Mouse (Mus musculus): ENCODE data around the gene Hist1h2br. TPM values are rescaled to one million over a fixed set of nuclear protein-coding genes. Genes with fewer than 3 reads are reported as not detected.
A peak's percentile ranks its signal among the peaks of the same experiment; 100 is the strongest.
"Not testable (repeated sequence)": the region's sequence is repeated elsewhere in the genome, so short reads cannot be mapped to it uniquely, and the experiment has no call there.

Gene Hist1h2br
- total and polyA plus RNA-seq, 3 experiments = 4.2 to 2,083 (median 19.7) TPM

DNA sequence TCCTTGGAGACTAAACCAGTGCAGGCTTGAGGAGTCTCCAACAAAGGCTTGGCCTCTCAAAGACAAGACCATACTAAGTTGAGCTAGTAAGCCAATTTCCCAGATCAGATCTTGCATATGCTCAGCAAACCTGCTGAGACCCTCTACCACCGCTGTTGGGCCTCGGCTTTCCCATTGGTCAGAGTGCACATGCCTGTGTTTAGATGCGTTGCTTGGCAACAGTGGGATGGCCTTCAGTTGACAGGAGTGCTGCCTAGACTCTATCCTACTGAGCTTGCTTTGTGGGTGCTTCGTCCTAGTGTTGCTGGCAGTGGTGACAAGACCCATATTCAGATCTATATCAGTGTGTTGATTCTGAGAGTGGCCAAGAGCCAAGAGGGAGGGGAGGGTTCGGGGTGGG, 28.1 kb downstream of the Hist1h2br start:
- no peak overlapping the region for H3K4me2 ChIP-seq (ENCODE audit: insufficient read depth, low read depth, poor library complexity, severe bottlenecking)
- no peaks in the 10 kb centered on the region for H3K79me2 ChIP-seq (replicated peaks; ENCODE audit: control insufficient read depth, extremely low read depth, insufficient read depth, poor library complexity, severe bottlenecking)
- H3K27ac ChIP-seq (ENCODE audit: insufficient read depth, low read depth) = no peak overlapping the region
- no peaks in the 10 kb centered on the region; a peak in 1 of 4 replicates for H3K4me1 ChIP-seq (ENCODE audit: control insufficient read depth in 1 of 2, insufficient read depth in 2 of 2)
- no peak overlapping the region for H3K4me3 ChIP-seq (replicated peaks in 1 of 3; ENCODE audit: low read depth in 2 of 3, low read length in 2 of 3, poor library complexity in 1 of 3)
- H3K36me3 ChIP-seq (replicated peaks in 1 of 2; ENCODE audit: control insufficient read depth in 1 of 2, insufficient read depth in 1 of 2, low read length in 1 of 2) = no peaks in the 10 kb centered on the region
- no peak overlapping the region for H3K9ac ChIP-seq (ENCODE audit: insufficient read depth, low read depth)
- in situ Hi-C loops (cut with MboI; ENCODE audit: low pct_ligation_motif_present, low pct_unique_long_range_greater_than_20kb, low sequenced_read_pairs) = loop anchor here (25.0 kb wide), 1 partner anchor 1576 kb away; no protein-coding TSS in a partner anchor
- TF ChIP-seq EP300 (IDR thresholded peaks at IDR 0.05; ENCODE audit: low read length) = no peak
- no peak for TF ChIP-seq RAD21 (IDR thresholded peaks at IDR 0.05; ENCODE audit: low read depth, low read length)
- TF ChIP-seq TCF12 (IDR thresholded peaks at IDR 0.05; ENCODE audit: low read depth, low read length) = no peak
- no peak for TF ChIP-seq JUN (IDR thresholded peaks at IDR 0.05; ENCODE audit: insufficient read depth, low read depth, low read length)
- no peak for TF ChIP-seq NRF1 (IDR thresholded peaks at IDR 0.05; ENCODE audit: low read depth, low read length)
- no peak for TF ChIP-seq CTCF (conservative IDR thresholded peaks at IDR 0.05 in 1 of 2, IDR thresholded peaks at IDR 0.05 in 1 of 2; ENCODE audit: low read depth in 2 of 2, low read length in 2 of 2)
- TF ChIP-seq ETS1 (conservative IDR thresholded peaks at IDR 0.05; ENCODE audit: low read depth, low read length) = no peak
- TF ChIP-seq POLR2A (IDR thresholded peaks at IDR 0.05; ENCODE audit: low read depth, low read length) = no peak
- TF ChIP-seq MAX (IDR thresholded peaks at IDR 0.05; ENCODE audit: low read length) = no peak
- no peak for TF ChIP-seq SMC3 (IDR thresholded peaks at IDR 0.05; ENCODE audit: low read depth, low read length)
- TF ChIP-seq PAX5 (IDR thresholded peaks at IDR 0.05; ENCODE audit: low read length) = no peak
- TF ChIP-seq ZKSCAN1 (IDR thresholded peaks at IDR 0.05; ENCODE audit: borderline replicate concordance, low read depth, low read length) = no peak
- peaks cover 12% of the 10 kb centered on the region for H3K27me3 ChIP-seq (replicated peaks)
- no peaks in the 10 kb centered on the region for H3K9me3 ChIP-seq (replicated peaks; ENCODE audit: low read length)
- dilution Hi-C loops (cut with MboI; ENCODE audit: extremely low pct_ligation_motif_present, extremely low pct_unique_long_range_greater_than_20kb, low sequenced_read_pairs) = no loop called here
- no peak for DNase-seq (ENCODE audit: extremely low read depth)

DNA sequence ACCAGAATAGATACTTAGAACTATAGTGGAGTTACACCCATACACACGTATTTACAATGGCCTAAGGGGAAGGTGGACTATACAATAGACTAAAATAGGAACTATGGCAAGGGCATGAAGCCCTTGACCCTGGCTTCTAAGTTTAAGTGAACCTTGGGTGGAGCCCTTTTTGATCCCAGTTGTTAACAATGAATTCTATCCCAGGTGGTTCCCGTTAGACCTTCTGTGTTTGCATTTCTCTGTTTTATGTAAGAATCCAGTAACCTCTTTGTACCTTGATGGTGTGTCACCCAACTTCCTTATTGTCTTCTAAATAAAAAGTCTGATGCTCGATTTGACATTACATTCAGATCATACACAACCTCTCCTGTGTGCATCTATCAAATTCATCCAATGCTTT, 32.0 kb downstream of the Hist1h2br start:
- H3K4me1 ChIP-seq (ENCODE audit: control insufficient read depth in 1 of 2, insufficient read depth in 2 of 2); H3K4me3 ChIP-seq (replicated peaks in 1 of 3; ENCODE audit: low read depth in 2 of 3, low read length in 2 of 3, poor library complexity in 1 of 3); dilution Hi-C loops (cut with MboI; ENCODE audit: extremely low pct_ligation_motif_present, extremely low pct_unique_long_range_greater_than_20kb, low sequenced_read_pairs); DNase-seq (ENCODE audit: extremely low read depth); H3K27ac ChIP-seq (ENCODE audit: insufficient read depth, low read depth); H3K9me3 ChIP-seq (replicated peaks; ENCODE audit: low read length); H3K4me2 ChIP-seq (ENCODE audit: insufficient read depth, low read depth, poor library complexity, severe bottlenecking); H3K79me2 ChIP-seq (replicated peaks; ENCODE audit: control insufficient read depth, extremely low read depth, insufficient read depth, poor library complexity, severe bottlenecking); H3K9ac ChIP-seq (ENCODE audit: insufficient read depth, low read depth); H3K36me3 ChIP-seq (replicated peaks in 1 of 2; ENCODE audit: control insufficient read depth in 1 of 2, insufficient read depth in 1 of 2, low read length in 1 of 2): not testable (repeated sequence)
- H3K27me3 ChIP-seq (replicated peaks) = peaks cover 12% of the 10 kb centered on the region
- in situ Hi-C loops (cut with MboI; ENCODE audit: low pct_ligation_motif_present, low pct_unique_long_range_greater_than_20kb, low sequenced_read_pairs) = loop anchor here (25.0 kb wide), 1 partner anchor 1572 kb away; no protein-coding TSS in a partner anchor

DNA sequence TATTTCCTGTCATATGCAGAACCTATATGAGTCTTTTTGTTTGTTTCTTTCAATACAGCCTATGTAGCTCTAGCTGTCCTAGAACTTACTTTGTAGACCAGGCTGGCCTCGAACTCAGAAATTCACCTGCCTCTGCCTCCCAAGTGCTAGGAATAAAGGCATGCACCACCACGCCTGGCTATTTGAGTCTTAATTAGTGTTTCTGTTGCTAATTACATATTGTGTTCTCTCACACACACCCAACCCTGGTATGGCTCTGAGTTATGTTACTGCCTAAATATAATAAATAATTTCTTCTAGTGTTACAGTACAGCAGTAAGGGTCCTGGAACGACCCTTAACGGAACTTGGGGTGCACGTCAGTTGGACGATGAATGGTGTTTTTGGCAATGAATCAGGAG, 47.2 kb downstream of the Hist1h2br start:
- in situ Hi-C loops (cut with MboI; ENCODE audit: low pct_ligation_motif_present, low pct_unique_long_range_greater_than_20kb, low sequenced_read_pairs) = loop anchor here (25.0 kb wide), 2 partner anchors 718 to 1407 kb away; no protein-coding TSS in a partner anchor
- dilution Hi-C loops (cut with MboI; ENCODE audit: extremely low pct_ligation_motif_present, extremely low pct_unique_long_range_greater_than_20kb, low sequenced_read_pairs) = no loop called here
- Histone ChIP-seq H3K9me3 (replicated peaks; ENCODE audit: low read length) (no peaks in the 10 kb centered on the region), H3K4me2 (ENCODE audit: insufficient read depth, low read depth, poor library complexity, severe bottlenecking) (no peak overlapping the region), H3K36me3 (replicated peaks in 1 of 2; ENCODE audit: control insufficient read depth in 1 of 2, insufficient read depth in 1 of 2, low read length in 1 of 2) (no peaks in the 10 kb centered on the region), H3K9ac (ENCODE audit: insufficient read depth, low read depth) (no peak overlapping the region), H3K4me3 (replicated peaks in 1 of 3; ENCODE audit: low read depth in 2 of 3, low read length in 2 of 3, poor library complexity in 1 of 3) (no peak overlapping the region), H3K27me3 (replicated peaks) (peaks cover 2% of the 10 kb centered on the region), H3K4me1 (ENCODE audit: control insufficient read depth in 1 of 2, insufficient read depth in 2 of 2) (peaks cover 2 to 4% of the 10 kb centered on the region in 2 experiments; a peak in 3 of 4 replicates), H3K27ac (ENCODE audit: insufficient read depth, low read depth) (no peak overlapping the region), H3K79me2 (replicated peaks; ENCODE audit: control insufficient read depth, extremely low read depth, insufficient read depth, poor library complexity, severe bottlenecking) (no peaks in the 10 kb centered on the region)
- no peak for DNase-seq (ENCODE audit: extremely low read depth)
- TF ChIP-seq MYC (IDR thresholded peaks at IDR 0.05; ENCODE audit: low read depth, low read length) (no peak), TCF12 (IDR thresholded peaks at IDR 0.05; ENCODE audit: low read depth, low read length) (no peak), MXI1 (IDR thresholded peaks at IDR 0.05; ENCODE audit: low read depth, low read length) (no peak), SMC3 (IDR thresholded peaks at IDR 0.05; ENCODE audit: low read depth, low read length) (no peak), TBP (conservative IDR thresholded peaks at IDR 0.05; ENCODE audit: low read depth, low read length) (peak; percentile 84)
